Mouse (Mus musculus) adrenal gland, postnatal 14 days (tissue): Measurements from ENCODE around the gene Pakap. TPM values are rescaled to one million over a fixed set of nuclear protein-coding genes. Genes with fewer than 3 reads are reported as not detected.

Experiments used
- DNase-seq: peaks from one replicate; pipeline ENCODE4 v3.0.0; 2021; ENCODE audit warnings: mixed read lengths
- total RNA-seq: library from RNA; stranded (reverse); gene quantifications from 2 replicates; pipeline ENCODE4 v1.2.3, GENCODE M21; 2021

The Pakap gene
- total RNA-seq, 1 experiment from 2014 or later, result 45.8 TPM

DNA sequence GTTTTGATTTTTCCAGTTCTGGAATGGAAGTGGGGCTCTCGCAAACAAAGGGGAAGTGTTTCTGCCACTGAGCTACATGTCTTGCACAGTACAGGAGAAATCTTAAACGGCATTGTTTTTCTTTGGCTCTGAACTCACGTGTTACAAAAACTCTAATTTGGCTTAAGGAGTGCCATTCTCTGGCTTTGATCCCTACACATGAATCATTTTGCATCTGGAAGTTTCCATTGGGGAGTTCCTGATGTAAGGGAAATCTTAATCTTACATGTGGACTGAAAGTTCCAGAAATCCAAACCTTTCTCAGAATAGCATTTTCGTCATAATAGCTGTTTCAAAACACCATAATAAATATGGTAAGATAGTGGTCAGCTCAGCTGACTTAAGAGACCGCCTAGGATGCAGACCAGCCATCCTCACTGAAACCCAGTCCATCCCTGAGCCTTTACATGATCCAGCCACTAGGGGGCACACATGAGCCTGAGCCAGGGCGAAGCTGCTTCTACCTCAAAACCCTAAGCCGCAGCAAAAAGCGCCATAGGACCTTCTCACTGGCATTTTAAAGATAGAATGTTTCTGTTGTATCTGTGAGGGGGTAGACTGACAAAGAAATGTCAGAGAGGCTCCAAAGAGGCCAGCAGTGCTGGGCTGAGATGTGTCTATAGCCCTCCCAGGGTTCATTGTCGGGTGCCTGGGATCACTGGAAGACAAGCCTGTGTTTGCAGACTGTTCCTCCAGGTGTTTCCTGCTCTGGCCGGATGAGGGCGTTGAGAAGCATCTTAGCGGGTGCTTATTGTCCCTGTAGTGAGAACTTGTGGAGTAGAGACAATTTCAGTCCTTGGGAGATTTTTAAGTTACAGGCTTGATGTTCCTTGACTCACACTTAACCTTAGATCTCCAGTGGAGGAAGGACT, 105.3 kb downstream of the Pakap start:
- DNase-seq, result peak; percentile 94

- no peak for DNase-seq
Observed at GRCm38 (mm10) chr4:57674351-57674750, 106.4 kb downstream of the Pakap start.

DNA sequence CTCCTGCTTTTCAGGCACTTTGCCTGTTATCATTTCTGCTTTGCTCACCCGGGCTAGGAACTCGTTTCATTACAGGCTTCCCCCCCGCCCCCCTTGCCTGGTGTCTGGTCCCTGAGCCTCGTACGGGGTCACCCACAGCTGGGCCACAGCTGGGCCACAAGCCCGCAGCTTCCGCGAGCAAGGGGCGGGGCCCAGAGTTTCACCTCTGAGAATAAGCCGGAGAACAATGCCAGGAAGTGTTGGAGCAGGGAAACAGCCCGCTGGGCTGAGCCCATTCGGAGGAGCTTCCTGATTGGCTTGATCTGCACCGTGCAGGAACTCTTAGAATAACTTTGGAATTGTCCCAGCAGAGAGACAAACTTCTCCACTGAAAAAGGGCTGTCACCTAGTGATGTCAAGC, 107.4 kb downstream of the Pakap start:
- DNase-seq, result peak; percentile 82

DNA sequence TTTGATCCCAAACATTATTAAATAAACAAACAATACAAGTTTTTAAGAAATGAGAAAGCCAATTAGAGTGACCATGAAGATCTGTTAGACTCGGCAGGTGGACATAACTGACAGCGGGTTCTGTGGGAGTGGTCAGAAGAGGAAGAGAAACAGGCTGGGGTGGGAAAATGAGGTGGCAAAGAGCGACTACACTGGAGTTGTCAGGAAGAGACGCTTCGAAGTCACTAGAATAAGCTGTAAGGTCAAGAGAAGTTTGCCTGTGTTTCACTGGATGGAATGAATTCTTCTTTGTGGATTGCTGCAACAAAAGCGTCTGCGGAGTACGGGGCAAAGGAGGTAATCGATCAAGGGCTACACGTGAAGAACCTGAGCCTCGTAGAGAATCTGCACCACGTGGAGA, 109.9 kb downstream of the Pakap start:
- DNase-seq, result no peak

DNA sequence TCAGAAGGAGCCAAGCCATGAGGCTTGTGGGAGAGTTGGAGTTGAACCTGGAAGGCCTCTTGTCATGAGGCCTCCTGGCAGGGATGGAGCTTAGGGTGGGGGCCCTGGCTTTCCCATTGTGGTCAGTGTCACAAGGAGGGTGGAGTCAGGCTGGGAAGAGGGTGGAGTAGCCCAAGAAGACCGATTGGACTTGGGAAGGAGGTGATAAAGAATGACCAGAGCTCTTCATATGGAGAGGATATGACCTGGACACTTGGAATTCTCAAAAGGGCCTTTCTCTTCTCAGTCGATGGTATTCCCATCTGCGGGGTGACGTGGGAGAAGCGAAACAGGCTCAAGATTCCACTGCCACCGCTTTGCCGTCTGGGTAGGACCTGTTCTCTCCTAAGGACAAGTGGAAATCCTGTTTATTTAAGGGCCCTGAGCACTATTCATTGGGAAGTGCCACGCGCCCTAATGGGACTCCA, 111.0 kb downstream of the Pakap start:
- DNase-seq, result no peak

DNA sequence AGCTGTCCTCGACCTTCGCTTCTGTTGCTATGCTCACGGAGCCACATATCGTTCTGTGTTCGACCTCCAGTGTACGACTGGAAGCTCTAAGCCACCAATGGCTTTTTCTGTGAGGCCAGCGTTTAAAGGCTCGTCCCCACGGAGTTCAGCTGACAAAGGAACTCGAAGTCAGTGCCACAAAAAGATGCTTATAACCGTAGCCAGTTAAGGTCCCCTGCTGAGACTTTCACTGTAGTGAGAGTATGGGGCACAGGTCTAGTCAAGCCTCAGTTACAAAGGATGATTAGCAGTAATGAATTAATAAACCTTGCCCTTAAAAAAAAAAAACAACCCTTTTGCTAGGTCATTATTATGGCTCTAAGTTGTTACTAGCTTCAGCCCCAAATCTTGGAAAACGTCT, 112.2 kb downstream of the Pakap start:
- DNase-seq, result no peak

- DNase-seq, result peak; percentile 40
Observed at GRCm38 (mm10) chr4:57681511-57681910, 113.5 kb downstream of the Pakap start.

GRCm38 (mm10) chr4:57682341-57682740, 114.4 kb downstream of the Pakap start:
- DNase-seq, result no peak

DNA sequence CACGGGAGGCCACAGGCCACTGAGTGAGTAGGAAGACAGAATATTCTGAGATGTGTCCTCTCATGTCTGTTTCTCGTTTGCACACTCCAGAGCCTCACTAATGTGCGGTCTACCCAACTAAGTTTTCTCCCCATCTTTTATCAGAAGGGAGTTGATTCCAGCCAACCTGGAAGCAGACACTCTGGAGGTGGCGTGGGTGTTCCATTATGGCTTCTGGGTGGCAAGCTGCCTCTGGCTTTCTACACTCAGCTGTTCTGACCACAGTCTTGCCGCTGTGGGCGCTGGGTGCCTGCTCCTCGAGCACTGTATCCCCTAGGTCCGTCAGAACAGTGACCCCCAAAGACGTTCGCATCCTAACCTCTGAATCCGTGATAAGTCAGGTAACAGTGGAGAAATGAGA, 115.0 kb downstream of the Pakap start:
- no peak for DNase-seq

DNA sequence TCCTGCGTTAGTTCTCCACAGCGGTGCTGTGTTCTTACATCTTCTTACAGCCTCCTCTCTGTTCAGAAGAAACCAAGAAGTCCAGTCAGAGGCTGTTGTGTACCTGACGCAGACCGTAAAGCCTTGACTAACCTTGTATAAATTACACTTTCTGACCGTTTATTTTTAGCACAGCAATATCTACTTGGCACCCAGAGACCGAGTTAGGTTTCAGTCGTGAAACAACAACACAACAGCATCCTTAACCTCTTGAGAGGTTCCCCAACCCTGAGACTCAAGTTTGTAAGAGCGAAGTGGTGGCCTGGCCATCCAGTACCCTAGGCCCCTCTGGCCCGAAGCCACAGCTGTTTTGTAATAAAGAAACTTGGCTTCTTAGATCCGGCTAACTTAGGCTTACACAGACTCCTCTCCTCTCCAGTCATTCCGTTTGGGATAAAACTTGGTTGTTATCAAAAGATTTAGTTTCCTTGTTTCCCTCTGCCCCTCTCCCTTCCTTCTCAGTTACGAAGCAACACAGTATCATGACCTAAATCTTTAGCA, 116.8 kb downstream of the Pakap start:
- no peak for DNase-seq

- no peak for DNase-seq
Observed at GRCm38 (mm10) chr4:57686736-57687135, 118.8 kb downstream of the Pakap start.

GRCm38 (mm10) chr4:57687583-57687982, 119.6 kb downstream of the Pakap start:
- DNase-seq, result no peak

- no peak for DNase-seq
Observed at GRCm38 (mm10) chr4:57688131-57688530, 120.2 kb downstream of the Pakap start.

DNA sequence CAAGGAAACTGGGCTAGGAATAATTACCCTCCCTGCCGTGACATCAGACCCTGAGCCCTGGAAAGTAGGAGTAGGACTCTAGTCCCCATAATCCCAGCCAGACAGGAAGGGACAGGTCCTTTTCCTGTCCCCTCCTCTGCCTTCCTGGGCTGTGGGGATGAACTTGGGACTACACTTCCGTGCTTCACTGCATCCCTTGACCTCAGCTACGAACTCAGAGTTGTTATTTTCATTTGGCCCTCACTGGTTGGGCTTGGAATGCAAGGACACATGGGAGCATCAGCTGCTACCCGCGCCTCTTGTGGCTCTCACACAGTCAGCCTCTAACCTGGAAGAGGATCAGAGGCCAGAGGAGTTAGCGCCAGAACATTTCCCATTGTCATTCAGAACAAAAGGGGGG, 122.0 kb downstream of the Pakap start:
- DNase-seq, result peak; percentile 24

DNA sequence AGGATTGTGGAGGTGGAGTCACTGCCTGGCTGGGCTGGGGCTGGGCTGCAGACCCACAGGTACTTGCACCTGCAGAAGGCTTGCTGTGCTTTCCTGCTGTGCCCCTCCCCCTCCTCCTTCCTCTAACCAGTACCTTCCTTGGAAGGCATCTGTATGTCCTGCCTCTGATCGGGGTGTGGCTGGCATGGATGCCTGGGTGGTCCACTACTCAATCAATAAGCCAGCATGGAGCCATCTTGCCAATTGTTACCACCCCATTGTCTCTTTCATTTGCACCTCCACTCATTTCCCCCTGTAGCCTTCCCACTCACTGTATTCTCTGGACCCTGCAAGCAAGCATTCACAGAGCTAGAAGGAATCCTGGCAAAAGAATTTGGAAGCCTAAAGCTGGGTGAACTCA, 122.8 kb downstream of the Pakap start:
- DNase-seq, result no peak

DNA sequence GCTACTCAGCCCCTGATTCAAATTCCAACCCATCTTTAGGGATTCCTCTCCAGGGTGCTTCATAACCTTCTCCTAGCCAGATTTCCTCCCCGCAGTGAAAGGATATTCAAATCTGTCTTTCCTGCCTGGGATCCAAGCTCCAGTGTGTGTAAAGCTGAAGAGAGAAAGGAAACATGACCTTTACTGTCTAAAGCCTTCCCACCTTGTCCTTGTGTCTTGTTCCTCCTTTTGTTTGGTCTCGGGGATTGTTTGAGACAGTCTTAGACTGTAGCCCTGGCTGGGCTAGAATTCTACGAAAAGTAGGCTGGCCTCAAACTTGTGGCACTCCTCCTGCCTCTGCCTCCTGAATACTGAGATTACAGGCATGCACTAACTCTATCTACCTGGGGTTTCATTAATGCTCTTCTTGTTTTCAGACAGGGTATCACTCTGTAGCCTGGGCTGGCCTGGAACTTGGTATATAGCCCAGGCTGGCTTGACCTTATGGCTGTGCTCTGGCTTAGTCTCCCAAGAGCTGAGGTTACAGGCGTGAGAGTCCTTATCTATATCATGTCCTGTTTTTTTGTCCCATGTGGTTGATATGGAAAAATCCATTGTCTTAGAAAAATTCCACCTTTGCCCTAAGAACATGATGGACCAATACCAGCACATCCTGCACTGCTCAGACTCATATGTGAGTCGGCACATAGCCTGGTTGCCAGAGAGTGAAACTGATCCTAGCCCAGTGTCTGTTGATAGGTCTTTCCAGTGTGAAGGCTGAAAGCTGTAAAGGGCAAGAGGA, 126.6 kb downstream of the Pakap start:
- no peak for DNase-seq

GRCm38 (mm10) chr4:57696955-57697354, 129.0 kb downstream of the Pakap start:
- DNase-seq, result no peak

- DNase-seq, result no peak
Observed at GRCm38 (mm10) chr4:57697918-57698611, 130.1 kb downstream of the Pakap start.

DNA sequence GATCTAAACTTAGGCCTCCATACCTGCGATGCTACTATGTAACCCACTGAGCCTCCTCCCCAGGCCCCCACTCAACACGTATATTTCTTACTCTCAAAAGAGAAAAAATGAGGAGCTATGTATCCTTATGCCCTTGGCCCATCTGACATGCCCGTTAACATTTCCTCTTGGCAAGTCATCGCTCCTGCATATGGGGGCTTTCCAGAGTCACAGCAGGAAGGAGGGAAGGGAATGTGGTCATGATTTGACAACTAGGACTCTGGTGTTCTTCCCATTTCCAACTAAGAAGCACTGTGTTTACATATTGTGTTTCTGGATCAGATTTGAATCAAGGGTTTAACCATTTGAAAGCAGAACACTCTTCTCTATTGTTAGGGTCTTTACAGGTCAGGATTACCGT, 133.6 kb downstream of the Pakap start:
- DNase-seq, result no peak

DNA sequence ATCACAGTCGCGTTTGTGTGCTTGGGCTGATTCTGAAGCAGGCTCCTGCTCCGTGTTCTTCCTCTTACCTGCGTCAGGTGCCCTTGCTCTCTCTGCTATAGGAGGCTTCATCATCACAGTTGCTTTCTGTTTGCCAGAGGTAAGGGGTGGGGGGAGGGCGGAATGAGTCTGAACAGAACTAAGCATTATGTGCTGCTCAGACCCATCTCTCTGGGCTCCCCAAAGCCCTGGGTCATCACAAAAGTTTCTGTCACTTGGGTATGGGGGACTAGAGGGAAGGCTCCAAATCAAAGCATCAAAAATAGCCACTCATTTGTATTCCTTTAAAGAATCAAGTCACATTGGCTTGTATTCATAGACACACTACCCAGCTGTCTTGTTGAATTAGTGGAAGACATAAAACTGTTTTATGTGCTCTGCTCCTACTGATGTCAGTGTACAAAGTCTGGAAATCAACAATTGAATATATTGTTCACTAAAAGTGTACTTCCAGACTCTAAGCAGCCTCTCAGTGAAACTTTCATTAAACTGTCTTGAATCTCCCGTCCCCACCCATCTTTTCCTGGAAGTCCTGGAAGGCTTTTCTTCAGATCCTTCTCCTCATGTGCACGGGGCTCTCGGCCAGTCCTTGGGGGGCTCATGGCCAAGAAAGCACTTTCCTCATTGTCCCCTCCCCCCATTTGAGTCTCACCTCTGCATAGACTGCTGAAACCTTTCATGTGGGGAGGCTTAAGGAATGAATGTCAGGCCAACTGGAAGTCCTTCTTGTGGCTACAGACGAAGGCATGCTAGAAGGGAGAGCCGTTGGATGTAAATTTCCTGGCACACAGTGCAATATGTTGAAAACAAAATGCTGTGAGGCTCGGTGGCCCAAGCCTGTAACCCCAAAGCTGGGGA, 135.8 kb downstream of the Pakap start:
- no peak for DNase-seq

- no peak for DNase-seq
Observed at GRCm38 (mm10) chr4:57704575-57704974, 136.6 kb downstream of the Pakap start.
